ENCODE assay signal across 8 mouse cellular contexts in the genomic region with DNA sequence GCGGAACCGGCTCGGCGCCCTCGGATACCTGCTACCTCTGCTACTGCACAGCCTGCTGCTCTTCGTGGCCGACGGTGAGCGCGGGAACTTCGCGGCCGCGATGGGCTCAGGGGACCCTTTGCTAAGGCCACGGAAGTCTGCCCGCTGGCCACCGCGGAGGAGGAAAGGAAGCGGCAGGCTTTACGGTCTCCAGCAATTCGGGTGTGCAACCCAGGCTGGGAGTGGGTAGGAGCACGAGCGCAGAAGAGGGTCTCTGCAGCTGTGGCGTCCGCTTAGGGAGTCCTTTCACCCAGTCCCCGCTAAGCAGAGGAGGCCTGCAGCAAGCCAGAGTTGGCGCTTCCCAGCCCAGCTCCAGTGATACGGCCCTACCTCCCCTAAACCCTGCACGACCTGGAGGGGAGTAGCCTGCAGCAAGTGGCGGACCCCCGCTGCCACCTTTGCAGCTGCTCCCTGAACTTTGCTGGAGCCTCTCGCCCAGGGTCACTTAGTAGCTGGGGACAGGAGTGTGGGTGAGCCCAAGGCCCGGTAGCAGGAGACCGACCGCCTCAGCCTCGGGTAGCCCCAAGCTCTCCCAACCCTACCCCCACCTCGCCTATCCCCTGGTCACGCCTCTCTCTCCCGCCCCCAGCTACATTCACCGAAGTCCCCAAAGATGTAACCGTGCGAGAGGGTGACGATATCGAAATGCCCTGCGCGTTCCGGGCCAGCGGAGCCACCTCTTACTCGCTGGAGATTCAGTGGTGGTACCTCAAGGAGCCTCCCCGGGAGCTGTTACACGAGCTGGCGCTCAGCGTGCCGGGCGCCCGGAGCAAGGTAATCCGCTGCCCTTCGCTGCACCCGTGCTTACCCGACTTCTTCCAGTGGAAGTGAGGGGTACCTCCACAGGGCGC. TPM values are rescaled to one million over a fixed set of nuclear protein-coding genes. Genes with fewer than 3 reads are reported as not detected.
DNase-seq lines count a peak whose midpoint lies in the region; ATAC-seq and TF ChIP-seq lines count a peak whose summit lies in the region.

No protein-coding gene starts in this region.

- intact Hi-C loops in gastrocnemius, adult 2 months (cut with DNase I): no loop called here
- intact Hi-C loops in gastrocnemius, postnatal 36 days (cut with DNase I): loop anchor here (10.0 kb wide), 1 partner anchor 595 kb away; no protein-coding TSS in a partner anchor

- H3K4me2 ChIP-seq in embryonic facial prominence, embryonic 15.5 days (replicated peaks): peak overlapping the region; percentile 93
- peak overlapping the region; percentile 77 for H3K4me2 ChIP-seq in intestine, embryonic 14.5 days (ENCODE audit: low read length)

- under 1% methylated on average over 61 of the region's 61 CpGs for WGBS in embryonic facial prominence, embryonic 15.5 days
- under 1% methylated on average over 60 of the region's 61 CpGs for WGBS in intestine, embryonic 14.5 days

- no peaks in the 10 kb centered on the region for H3K36me3 ChIP-seq in E14TG2a.4 (ENCODE audit: insufficient read depth, low read length)
- H3K36me3 ChIP-seq in embryonic facial prominence, embryonic 15.5 days: no peaks in the 10 kb centered on the region
- H3K36me3 ChIP-seq in intestine, embryonic 14.5 days (ENCODE audit: control insufficient read depth, insufficient read depth, low read length): no peaks in the 10 kb centered on the region

- H3K27ac ChIP-seq in gastrocnemius, adult 2 months: no peak overlapping the region
- no peak overlapping the region for H3K27ac ChIP-seq in embryonic facial prominence, embryonic 15.5 days (replicated peaks)
- H3K27ac ChIP-seq in intestine, embryonic 14.5 days (ENCODE audit: low read depth): no peak overlapping the region

- H3K27me3 ChIP-seq in E14TG2a.4 (ENCODE audit: insufficient read depth, low read length): peaks cover 90% of the 10 kb centered on the region
- peaks cover 80% of the 10 kb centered on the region for H3K27me3 ChIP-seq in embryonic facial prominence, embryonic 15.5 days
- H3K27me3 ChIP-seq in intestine, embryonic 14.5 days (replicated peaks; ENCODE audit: control insufficient read depth, insufficient read depth, low read length): peaks cover 76% of the 10 kb centered on the region

- peak overlapping the region; percentile 67 for H3K4me3 ChIP-seq in gastrocnemius, adult 2 months
- H3K4me3 ChIP-seq in E14TG2a.4 (replicated peaks; ENCODE audit: low read length): peak overlapping the region; percentile 76
- H3K4me3 ChIP-seq in embryonic facial prominence, embryonic 15.5 days (replicated peaks): peak overlapping the region; percentile 55
- peak overlapping the region; percentile 38 for H3K4me3 ChIP-seq in intestine, embryonic 14.5 days (ENCODE audit: low read depth, low read length)

- TF ChIP-seq CTCF in gastrocnemius, adult 2 months (IDR thresholded peaks at IDR 0.05): no peak
- TF ChIP-seq CTCF in E14TG2a.4 (conservative IDR thresholded peaks at IDR 0.05; ENCODE audit: low read length): no peak

- H3K4me1 ChIP-seq in E14TG2a.4 (replicated peaks; ENCODE audit: low read depth, low read length): peaks cover 39% of the 10 kb centered on the region
- H3K4me1 ChIP-seq in embryonic facial prominence, embryonic 15.5 days: peaks cover 26% of the 10 kb centered on the region
- H3K4me1 ChIP-seq in intestine, embryonic 14.5 days (replicated peaks; ENCODE audit: control insufficient read depth, insufficient read depth, low read length): no peaks in the 10 kb centered on the region

- H3K9me3 ChIP-seq in E14TG2a.4 (ENCODE audit: low read length): 0 out of 2 replicates have a peak, but pooled peaks cover 6% of the 10 kb centered on the region
- H3K9me3 ChIP-seq in embryonic facial prominence, embryonic 15.5 days (replicated peaks): no peaks in the 10 kb centered on the region
- H3K9me3 ChIP-seq in intestine, embryonic 14.5 days (ENCODE audit: control insufficient read depth, low read length): no peaks in the 10 kb centered on the region

- peak overlapping the region; percentile 21 for H3K9ac ChIP-seq in embryonic facial prominence, embryonic 15.5 days
- peak overlapping the region; percentile 27; the same call in 1 of the 2 replicates for H3K9ac ChIP-seq in intestine, embryonic 14.5 days (ENCODE audit: low read length)

- no peak for ATAC-seq in embryonic facial prominence, embryonic 15.5 days (ENCODE audit: insufficient number of reproducible peaks, low FRiP score, low TSS enrichment, low read depth)
- ATAC-seq in intestine, embryonic 14.5 days (replicated peaks; ENCODE audit: low FRiP score, low TSS enrichment, low read depth): no peak
- no peak for ATAC-seq in inflammation-experienced regulatory T-cells, adult 6 months

- DNase-seq in gastrocnemius, adult 2 months: no peak
- DNase-seq in gastrocnemius, postnatal 36 days: no peak
- DNase-seq in intestine, embryonic 14.5 days (ENCODE audit: low spot score): peak; percentile 73
- peak; percentile 28 for DNase-seq in mesoderm, embryonic 11.5 days (ENCODE audit: low read depth, low spot score)
- DNase-seq in c-Kit-positive CD71-positive TER-119-positive erythroid progenitor cells, embryonic 14.5 days (ENCODE audit: low spot score): no peak

RNA-seq across cellular contexts. Expression of a gene that starts 1.5 kb away (rescaled TPM):
- under 1 TPM; 0.18 to 0.31 TPM for total RNA-seq in gastrocnemius, adult 2 months (2021)
- under 1 TPM in 1 of 2 experiments, not detected in 1; 0.54 TPM for total RNA-seq in gastrocnemius, postnatal 36 days (2021)
- polyA plus RNA-seq in embryonic facial prominence, embryonic 15.5 days (2015; fragmentation: Nextera tagmentation; extraction: Ambion mirVana): 13.4 and 14.9 TPM in 2 replicates
- polyA plus RNA-seq in intestine, embryonic 14.5 days (2014; fragmentation: Nextera tagmentation; extraction: Ambion mirVana): 0.79 and 1.4 TPM in 2 replicates
- not detected for polyA plus RNA-seq in inflammation-experienced regulatory T-cells, adult 6 months (2017; shearing (Covaris generic))

Comparison
In these comparisons a context has a peak if more than half of its experiments do, and no peak if none do; other contexts are left out.
1. DNase-seq: peak in intestine, embryonic 14.5 days (single experiment) and mesoderm, embryonic 11.5 days (single experiment); none in gastrocnemius, adult 2 months (single experiment), gastrocnemius, postnatal 36 days (0 of 2) and c-Kit-positive CD71-positive TER-119-positive erythroid progenitor cells, embryonic 14.5 days (single experiment).
2. Peak in every context shown above with its lines, with median percentiles within 50 percentile points of each other: H3K4me3 ChIP-seq.